Mouse (Mus musculus): Measurements from ENCODE around the gene Il17rd.

The Il17rd gene

DNA sequence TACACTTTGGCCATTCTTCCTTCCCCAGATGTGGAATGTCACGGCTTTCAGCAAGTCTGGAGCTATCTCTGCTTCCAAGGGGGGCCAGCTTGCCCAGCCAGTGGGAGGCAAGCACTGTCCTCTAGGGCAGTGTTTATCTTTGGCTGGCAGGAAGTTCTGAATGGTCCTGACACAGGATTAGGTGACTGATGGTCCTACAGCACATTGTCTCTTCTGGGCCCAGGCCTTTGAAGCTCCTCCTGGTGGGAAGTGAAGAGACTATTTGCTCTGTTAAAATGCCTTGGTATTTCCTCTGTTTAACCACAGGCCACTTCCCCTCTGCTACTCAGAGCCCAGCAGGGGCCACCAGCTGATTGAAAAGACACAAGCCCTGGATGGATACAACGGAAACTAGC, 6.2 kb downstream of the Il17rd start:
- DNase-seq (ENCODE audit: low spot score in 2 of 2) = no peak

DNA sequence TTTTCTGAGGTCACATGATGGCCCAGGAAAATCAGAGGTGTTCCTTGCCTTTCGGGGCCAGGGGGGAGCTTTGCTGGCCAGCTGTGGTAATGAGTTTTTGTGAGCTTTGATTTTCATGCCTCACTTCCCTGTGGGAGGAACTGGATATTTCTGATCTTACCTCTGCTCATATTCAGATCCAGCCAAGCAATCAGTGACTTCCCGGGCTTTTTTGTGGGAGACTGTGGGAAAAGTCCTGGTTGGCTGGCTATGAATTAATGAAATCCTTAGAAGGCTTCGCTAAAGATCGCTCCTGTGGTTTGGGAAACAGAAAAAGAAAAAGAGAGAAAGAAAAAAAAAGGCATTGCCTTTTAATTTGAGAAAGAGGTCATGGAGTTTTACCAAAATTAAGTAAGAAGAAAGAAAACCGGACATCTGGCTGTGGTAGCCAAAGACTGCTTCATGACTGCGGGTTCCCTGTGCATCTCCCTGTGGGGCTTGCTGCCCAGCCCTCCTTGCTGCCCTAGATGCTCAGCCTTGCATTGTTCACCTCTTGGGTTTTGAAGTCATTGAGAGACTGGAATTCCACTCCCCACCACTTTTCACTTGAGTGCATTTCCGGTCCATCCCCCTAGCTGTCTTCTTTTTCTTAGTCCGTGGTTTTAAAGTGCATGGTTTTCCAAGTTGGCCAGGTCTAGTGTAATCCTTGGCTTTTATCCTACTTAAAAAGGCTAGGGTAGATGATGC, 9.7 kb downstream of the Il17rd start:
- no peak for DNase-seq (ENCODE audit: low spot score in 2 of 2)

DNA sequence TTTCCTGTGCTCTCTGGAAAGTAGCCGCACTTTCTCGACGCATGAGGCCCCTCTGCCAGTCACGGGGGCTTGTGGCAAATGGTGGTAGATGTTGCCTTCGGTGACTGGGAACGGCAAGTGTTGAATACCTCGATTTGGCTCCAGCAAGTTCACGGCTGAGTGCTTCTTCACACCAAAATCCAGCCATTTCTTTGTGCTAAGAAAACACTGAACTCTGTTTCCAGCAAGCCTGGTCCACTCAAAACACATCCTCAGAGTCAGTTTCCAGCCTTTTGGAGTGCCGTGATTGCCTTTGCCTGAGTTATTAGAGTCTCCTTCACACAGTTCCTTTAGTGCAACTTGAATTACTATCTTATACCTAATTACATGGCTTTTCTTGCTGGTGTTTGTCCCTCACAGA, 11.3 kb downstream of the Il17rd start:
- DNase-seq (ENCODE audit: low spot score in 2 of 2) = no peak

DNA sequence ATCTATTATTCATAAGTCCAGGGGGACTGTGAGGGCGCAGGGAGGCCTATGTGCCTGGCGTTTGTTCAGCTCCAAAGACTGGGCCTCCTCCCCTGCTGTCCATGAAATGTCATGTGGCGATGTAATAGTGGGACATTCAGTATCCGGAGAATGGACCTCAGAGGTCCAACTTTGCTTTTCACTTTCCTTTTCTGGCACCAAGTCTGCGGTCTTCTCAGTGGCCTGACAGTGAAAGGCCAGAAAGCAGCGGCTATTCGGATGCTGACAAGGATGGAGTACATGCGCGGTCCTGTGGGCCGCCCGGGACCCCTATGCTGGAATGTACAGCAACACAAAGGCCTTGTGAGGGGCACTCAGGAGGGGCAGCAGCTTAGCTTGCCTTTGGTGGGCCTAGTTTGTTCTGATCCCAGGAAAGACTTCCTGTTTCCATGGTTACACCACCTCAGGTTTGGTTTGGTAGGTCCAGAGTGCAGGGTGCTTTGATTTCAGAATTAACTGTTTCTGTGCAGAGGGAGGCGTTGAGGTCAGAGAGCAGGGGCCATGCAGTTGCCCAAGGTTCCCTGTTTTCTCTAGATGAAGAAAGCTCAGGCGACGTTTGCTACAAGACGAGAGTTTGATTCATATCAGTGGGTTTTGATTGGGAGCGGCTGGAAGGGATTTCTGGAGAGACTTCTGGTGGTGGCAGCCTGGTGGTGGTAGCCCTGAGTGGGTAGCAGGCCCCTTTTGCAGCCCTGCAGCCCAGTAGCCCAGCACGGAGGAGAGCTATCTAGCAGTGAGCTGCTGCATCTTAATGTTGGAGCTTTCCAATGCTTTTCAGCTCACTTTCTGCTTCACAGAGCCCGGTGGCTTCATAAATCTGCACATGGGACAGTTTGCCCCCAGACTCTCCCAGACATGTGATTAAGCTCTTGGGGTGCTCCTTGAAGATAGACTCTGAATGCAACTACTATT, 12.1 kb downstream of the Il17rd start:
- DNase-seq (ENCODE audit: low spot score in 2 of 2) = no peak

DNA sequence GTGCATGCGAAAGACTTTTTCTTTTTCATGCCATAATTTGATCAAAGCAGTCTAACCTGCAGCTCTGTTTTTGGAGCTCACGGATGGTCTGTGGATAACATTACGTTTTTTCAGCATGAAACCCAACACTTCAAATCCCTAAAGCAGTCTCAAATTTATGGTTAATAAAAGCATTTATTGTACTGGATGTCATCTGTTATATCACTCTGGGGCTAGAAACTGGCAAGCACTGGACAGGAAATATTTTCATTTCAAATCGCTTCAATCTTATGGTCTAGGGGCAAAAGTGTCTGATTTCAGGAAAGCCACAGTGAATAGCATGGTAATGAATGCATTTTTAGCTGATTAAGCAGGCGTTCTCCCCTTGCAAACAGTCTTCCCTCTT, 12.8 kb downstream of the Il17rd start:
- DNase-seq (ENCODE audit: low spot score in 2 of 2) = no peak

DNA sequence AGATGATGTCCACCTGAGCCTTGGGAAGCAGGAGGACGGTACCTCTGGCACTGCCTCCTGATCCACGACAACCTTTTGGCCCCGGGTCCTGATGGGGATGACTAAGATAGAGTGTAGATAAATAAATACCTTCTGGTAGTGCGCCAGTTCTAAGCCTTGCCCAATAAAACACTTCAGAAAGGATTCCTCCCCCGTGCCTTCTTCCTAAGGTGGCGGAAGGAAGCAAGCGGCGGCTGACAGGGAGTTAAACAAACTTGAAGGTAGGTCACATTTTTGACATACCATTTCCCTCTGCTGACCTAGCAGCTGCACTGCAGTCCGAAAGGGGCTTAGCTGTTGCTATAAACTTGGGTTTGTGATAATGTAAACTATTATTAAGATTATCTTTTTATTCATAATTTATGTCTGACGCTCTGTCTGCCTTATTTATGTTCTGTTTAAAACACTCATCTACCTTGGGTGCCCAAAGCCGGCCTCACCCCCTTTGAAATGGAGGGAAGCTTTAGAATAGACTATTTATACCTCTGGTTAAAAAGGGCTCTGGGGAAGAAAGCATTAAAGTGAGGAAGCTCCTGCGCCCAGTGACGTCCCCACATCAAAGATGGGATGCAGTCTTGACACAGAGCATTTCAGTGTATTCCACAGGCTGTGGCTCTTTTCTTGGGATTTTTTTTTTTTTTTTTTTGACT, 19.9 kb downstream of the Il17rd start:
- DNase-seq (ENCODE audit: low spot score in 2 of 2) = no peak

DNA sequence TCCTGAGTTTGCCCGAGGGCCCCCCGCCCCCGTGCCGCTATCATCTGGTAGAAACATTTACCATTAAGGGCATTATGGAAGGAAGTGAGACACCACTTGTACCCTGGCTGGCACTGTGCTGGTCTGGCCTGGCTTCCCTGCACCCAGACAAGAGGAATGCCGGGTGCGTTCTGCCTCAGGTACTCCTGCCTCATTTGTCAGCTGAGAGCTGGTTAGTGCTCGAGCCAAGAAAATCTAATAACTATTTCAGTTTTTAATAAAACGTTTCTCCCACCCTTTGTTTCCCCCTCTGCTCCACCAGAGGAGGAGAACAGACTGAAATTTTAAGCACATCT, 20.4 kb downstream of the Il17rd start:
- DNase-seq (ENCODE audit: low spot score in 2 of 2) = no peak

DNA sequence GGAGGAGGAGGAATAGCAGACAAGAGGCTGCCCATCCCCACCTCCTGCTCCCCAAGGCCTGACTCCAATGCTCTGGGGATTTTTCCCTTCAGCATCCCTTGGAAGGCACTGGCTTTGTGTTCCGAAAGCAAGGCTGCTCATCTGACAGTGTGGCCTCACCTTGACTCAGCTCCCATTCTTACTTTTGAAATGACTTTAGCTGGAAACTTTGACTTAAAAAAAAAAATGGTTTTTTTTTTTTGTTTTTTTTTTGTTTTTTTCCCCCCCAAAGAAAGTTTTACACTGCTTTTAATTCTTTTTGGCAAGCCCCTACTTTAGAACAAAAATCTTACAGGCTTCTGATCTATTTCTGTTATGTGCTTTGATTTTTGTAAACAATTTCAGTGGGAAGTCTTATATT, 24.6 kb downstream of the Il17rd start:
- no peak for DNase-seq (ENCODE audit: low spot score in 2 of 2)

DNA sequence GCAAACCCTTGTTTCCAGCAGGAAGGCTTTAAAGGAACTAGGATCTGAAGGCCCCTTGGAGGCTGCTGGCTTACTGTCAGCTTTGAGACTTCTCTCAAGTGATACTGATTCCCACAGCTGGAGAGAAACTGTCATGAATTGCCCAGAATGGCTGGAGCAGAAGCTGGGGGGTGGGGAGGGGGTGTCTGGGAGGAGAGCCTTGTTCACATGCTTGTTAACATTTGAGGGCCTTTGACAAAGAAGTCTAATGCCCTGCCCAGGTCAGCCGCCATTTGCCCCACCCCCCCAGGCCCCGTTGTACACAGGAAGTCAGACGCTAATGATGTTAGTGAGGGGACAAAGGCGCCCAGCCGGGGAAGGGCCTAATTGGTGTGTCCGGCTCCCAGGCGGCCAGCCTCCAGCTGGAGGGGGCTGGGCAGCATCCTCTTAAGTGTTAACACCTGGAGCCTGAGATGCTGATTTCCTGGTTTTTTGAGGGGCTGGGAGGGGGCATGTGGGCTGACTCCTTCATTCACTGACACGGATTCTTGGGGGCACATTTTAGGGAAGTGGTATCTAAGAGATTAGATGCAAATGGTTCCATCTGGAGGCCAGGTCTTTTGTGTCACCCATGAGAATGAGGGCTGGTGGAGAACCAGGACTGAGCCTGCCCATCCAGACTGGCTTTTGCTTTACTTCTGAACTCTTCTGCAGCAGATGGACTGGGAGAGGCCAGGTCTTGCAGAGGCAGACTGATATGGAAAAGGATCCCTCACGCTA, 27.6 kb downstream of the Il17rd start:
- DNase-seq (ENCODE audit: low spot score in 2 of 2) = no peak

DNA sequence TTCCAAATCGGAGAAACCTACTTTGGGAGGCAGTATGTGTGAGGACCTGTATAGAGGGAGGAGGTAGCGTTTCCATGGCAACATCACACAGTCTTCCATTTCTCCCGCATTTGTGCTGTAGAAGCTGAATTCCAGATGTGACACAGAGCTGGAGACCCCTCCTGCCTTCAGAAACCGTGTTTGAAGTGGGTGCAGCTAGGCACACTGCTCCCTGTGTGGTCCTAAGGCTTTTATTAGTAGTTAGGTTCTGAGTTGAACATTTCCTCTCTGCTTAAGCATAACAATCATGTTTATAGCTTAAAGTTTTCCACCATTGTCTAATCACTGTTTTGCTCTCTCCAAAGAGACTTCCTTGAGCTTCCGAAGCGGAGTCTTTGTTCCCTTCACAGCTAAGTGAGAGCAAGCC, 29.1 kb downstream of the Il17rd start:
- no peak for DNase-seq (ENCODE audit: low spot score in 2 of 2)

DNA sequence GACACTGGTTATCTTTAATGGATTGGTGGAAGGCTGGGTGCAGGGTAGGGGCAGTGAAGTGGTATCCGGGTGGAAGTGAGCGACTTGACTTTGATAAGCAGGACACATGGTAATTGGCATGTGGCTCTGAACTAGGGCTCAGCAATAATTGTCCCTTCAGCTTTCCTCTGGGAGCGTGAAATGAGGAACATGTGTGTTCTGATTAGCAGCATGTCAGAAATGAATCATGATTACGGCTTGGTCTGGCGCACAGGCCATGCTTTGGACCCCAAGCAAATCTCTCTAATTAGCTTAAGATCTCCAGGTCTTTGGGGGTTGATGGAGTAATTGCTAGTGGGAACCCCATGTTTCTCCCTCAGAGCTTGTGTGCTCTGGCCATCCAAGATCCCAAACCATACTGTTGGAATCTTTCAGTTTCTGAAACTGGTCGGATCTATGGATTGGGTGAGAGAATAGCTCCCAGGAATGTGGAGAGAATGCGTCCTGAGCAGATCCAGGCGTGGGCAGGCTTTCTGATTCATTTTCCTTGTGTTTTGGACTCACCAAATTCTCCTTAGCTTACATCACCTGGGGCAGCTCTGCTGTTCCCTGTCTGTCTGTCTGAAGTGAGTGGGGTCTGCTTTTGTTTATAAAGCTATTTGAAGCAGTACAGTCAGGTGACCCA, 30.8 kb downstream of the Il17rd start:
- no peak for DNase-seq (ENCODE audit: low spot score in 2 of 2)

DNA sequence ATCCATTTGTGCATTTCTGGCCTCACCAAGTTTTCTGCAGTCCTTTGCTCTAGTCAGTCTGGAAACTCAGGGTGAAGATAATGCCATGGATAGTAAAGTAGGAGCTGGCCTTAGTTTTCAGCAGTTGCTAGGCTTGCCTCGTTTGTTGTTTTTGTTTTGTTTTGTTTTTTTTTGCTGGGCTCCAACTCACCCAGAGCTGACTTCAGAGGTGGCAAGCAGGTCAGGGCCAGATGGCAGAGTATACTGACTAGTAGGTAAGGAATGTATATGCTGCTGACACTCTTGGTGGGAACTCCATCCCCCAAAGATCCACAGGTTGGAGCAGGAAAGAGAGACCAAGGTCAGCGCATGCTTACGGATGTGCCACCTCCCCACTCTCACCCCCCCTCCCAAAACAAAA, 31.4 kb downstream of the Il17rd start:
- no peak for DNase-seq (ENCODE audit: low spot score in 2 of 2)

DNA sequence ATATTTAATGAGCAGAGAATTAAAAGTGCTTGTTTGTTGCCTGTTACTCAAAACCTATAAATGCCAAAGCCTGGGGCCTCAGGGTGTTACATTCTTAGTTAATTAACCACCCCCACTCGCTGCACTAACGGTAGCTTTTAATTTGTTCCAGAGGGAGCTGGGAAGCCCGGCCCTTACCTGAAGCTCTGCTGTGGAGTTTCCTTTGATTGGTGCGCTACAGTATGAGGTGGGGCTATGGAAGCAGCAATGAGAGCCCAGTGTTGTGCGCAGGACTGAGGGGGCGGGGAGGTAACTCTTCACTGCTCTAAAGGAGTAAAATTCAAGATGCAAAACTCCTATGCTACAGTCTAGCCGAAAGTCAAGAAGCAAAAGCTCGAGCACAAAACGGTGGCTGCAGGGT, 32.0 kb downstream of the Il17rd start:
- DNase-seq (ENCODE audit: low spot score in 2 of 2) = no peak

DNA sequence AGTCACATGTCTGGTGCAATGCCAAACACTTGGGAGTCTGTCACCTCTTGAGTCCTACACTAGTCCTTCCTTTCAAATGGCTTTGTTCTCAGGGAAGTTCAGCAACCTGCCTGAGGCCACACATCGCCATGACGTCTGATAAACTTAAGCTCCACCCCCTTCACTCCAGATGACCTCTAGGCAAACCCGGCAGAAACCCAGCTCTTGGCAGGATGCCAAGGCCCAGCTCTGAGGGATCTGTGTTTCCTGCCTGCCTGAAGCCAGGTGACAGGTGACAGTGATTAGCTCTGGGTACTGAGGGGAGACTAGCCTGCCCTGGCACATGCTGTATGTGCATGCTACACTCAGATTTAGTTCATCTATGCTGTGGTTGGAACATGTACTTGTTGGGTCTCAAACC, 33.2 kb downstream of the Il17rd start:
- DNase-seq (ENCODE audit: low spot score in 2 of 2) = no peak

DNA sequence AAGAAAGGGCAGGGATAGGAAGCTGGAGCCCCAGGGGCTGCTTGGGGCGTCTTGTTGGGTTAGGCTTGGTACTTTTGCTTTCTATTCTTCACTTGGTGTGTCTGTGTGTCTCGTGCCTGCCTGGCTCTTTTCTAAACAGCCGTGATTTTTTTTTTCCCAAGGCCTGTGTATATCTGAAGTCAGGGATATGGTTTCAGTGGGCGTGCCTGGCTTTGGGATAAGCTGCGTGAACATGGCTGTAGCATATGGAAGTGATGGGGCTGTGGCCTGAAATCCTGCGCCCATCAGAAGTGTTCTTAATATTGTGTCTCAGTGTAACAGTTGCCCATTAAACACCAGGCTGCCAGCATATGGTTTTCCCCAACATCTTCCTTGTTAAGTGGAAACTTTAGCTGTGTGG, 36.3 kb downstream of the Il17rd start:
- DNase-seq (ENCODE audit: low spot score in 2 of 2) = no peak

DNA sequence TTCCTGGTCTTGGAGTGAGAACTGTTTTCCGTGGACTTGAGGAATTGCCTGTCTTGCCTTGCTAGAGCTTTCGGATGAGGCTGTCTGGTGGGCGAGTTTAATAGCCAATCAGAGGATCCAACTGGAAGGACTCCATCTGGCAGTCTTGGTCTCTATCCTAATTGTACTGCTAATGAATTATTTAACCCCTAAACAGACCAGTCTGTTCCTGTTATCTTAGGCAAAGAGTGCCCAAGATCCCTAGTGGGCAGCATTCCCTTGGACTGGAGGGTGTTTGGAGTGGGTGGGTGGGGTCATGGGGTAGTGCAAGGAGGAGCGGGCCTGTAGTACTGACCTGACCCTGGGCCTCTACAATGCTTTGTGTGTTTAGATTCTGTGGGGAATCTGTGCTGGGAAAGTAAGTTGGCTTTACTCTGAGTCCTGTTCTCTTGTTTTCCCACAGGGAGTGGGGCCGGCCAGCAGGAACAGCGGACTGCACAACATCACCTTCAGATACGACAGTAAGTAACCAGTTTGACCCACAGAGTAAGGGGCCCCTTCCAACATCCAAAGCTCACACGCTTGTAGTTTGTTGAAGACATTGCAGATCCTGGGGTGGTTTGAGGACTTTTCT, 37.3 kb downstream of the Il17rd start:
- DNase-seq (ENCODE audit: low spot score in 2 of 2) = no peak

DNA sequence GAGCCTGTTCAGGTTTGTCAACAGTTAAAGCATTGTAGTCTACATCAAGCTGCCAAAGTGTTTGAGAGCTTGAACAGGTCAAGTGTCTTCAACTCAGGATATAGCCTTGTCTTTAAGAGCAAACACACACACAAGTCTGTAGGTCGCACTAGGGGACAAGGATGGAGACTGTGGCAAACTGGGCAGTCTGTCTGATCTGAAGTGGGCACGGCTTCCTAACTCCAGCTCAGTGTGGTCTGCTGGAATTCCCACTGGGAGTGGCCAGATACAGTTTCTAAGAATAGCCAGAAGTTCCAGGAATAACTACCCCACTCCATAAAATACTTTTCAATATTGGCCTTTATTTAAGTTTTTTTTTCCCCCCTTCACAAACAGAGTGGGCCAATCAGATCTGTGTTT, 37.8 kb downstream of the Il17rd start:
- no peak for DNase-seq (ENCODE audit: low spot score in 2 of 2)

DNA sequence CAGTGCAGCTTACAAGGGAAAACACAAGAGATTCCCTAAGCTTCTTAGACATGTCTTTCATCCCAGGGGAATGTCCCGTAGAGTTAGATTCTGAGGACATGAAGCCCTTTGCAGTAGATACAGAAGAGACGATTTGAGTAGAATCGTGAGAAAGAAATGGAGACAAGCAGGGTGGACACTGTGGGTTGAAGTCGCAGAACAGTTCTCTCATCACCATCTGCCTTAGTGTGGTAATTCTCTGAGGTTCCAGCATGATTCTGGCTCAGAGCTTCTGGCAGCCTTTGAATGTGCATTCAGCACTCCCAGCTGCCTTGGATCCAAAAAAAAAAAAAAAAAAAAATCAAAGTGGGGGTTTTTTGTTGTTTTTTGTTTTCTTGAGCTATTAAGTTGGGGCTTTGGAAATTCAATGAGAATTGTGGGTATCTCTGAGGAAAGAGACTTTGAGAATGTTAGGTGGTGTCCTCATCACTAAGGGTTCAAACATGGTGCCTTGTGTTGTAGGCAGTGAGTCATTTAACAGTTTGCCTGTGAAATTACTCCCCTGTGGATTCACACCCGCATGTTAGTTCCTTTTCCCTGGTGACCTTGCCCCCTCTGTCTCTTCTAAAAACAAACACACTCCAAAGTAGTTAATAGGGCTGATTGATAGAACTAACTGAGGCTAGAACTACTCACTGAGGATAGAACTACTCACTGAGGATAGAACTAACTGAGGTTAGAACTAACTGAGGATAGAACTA, 43.0 kb downstream of the Il17rd start:
- peak; percentile 24 to 60 for DNase-seq (ENCODE audit: low spot score in 2 of 2)

DNA sequence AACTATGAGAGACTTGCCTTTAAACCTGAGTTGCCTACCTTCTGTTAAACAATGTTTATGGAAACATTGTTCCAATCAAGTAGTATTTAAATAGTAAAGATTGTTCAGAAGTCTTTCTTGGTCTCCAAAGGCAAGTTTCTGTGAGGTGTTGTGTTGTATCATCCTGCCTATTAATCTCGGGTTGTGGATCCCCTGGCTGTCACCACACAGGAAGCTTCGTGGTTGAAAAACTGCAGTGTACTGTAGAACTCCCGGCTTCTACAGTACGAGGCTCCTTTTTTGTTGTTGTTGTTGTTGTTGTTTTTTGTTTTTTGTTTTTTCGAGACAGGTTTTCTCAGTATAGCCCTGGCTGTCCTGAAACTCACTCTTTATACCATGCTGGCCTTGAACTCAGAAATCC, 46.7 kb downstream of the Il17rd start:
- DNase-seq (ENCODE audit: low spot score in 2 of 2) = no peak

DNA sequence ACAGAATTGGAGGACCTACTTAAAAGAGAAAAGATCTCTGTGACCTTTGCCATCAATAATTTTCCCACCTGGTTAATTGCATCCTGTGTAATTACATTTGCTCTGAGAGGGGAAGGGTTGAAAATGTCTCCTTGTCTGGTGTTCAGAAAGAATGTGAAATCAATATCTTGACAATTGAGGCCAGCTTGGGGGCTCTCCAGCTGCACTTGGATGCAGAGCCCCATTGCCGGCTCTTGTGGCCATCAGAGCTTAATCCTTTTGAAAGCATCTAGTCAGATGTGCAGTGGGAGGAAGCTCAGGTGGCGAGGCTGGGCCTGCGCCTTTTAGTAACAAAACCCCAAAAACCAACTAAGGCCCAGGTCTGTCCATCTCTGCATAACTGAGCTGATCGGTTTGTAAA, 47.3 kb downstream of the Il17rd start:
- DNase-seq (ENCODE audit: low spot score in 2 of 2) = no peak
